ENCODE assay signal across 9 mouse cellular contexts in the genomic region with DNA sequence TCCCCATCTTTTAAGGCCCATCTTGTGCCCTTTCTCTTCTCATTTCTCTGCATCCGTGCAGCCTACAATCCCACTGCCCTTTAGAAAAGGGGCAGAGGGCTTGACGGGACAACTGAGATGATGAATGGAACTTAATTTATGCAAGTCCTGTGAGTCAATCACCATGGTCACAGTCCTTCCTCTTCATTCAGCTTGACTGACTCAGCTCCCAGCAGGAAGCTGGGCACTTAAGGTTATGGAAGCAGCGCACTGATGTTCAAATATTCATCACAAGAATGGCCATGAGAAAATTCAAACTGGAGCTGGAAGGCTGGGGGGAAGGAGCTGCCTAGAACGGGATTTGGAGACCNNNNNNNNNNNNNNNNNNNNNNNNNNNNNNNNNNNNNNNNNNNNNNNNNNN.
A peak's percentile ranks its signal among the peaks of the same experiment; 100 is the strongest.
DNase-seq lines count a peak whose midpoint lies in the region; ATAC-seq and TF ChIP-seq lines count a peak whose summit lies in the region.
"Had no signal": no experiment of that assay in that cellular context is flagged by ENCODE, and none has a peak within 500 bp of the region (broad histone marks: within the 10 kb centered on the region; RNA-seq: fewer than 3 reads in every experiment).

No protein-coding gene starts in this region.

- H3K9me3 ChIP-seq in forebrain, embryonic 14.5 days (replicated peaks; ENCODE audit: control insufficient read depth, low read length), result no peaks in the 10 kb centered on the region
- no peaks in the 10 kb centered on the region for H3K9me3 ChIP-seq in midbrain, embryonic 12.5 days

- WGBS in forebrain, embryonic 14.5 days, result 4% methylated on average over 4 of the region's 4 CpGs
- 14% methylated on average over 4 of the region's 4 CpGs for WGBS in midbrain, embryonic 12.5 days

- no peak overlapping the region for H3K27ac ChIP-seq in forebrain, embryonic 14.5 days (ENCODE audit: low read depth, low read length)
- peak overlapping the region; percentile 54 for H3K27ac ChIP-seq in midbrain, embryonic 12.5 days (replicated peaks)
- H3K27ac ChIP-seq in gastrocnemius, adult 2 months, result no peak overlapping the region

- peak overlapping the region; percentile 28 for H3K4me2 ChIP-seq in forebrain, embryonic 14.5 days (ENCODE audit: low read length)
- peak overlapping the region; percentile 46 for H3K4me2 ChIP-seq in midbrain, embryonic 12.5 days (replicated peaks)

- peak; percentile 61 for DNase-seq in brain, adult 2 months (ENCODE audit: low read depth, low spot score)
- peak; percentile 35 for DNase-seq in cerebellum, adult 8-10 months
- peak; percentile 45 for DNase-seq in forebrain, embryonic 14.5 days (ENCODE audit: low spot score)
- no peak for DNase-seq in gastrocnemius, adult 2 months
- DNase-seq in gastrocnemius, adult 18-20 months (ENCODE audit: low spot score), result no peak
- DNase-seq in testis, postnatal 10 days (ENCODE audit: low spot score), result no peak
- DNase-seq in adrenal gland, postnatal 10 days, result no peak
- DNase-seq: thymus, postnatal 4 days had no signal

- H3K4me1 ChIP-seq in forebrain, embryonic 14.5 days (ENCODE audit: control insufficient read depth, insufficient read depth, low read length), result peaks cover 15% of the 10 kb centered on the region
- H3K4me1 ChIP-seq in midbrain, embryonic 12.5 days, result peaks cover 27% of the 10 kb centered on the region

- no peak overlapping the region for H3K9ac ChIP-seq in forebrain, embryonic 14.5 days (ENCODE audit: low read length)
- no peak overlapping the region for H3K9ac ChIP-seq in midbrain, embryonic 12.5 days (replicated peaks)

- H3K27me3 ChIP-seq in forebrain, embryonic 14.5 days (replicated peaks; ENCODE audit: control insufficient read depth, insufficient read depth, low read length), result no peaks in the 10 kb centered on the region
- no peaks in the 10 kb centered on the region for H3K27me3 ChIP-seq in midbrain, embryonic 12.5 days

- H3K36me3 ChIP-seq in forebrain, embryonic 14.5 days (ENCODE audit: control insufficient read depth, insufficient read depth, low read length), result no peaks in the 10 kb centered on the region
- no peaks in the 10 kb centered on the region for H3K36me3 ChIP-seq in midbrain, embryonic 12.5 days

- TF ChIP-seq CTCF in gastrocnemius, adult 2 months (IDR thresholded peaks at IDR 0.05), result no peak

- H3K4me3 ChIP-seq in forebrain, embryonic 14.5 days (ENCODE audit: low read depth, low read length), result no peak overlapping the region
- H3K4me3 ChIP-seq in midbrain, embryonic 12.5 days, result 0 out of 2 replicates have a peak overlapping the region, but pooled peaks have one; percentile 5
- H3K4me3 ChIP-seq in gastrocnemius, adult 2 months, result no peak overlapping the region

- peak; percentile 37 for ATAC-seq in forebrain, embryonic 14.5 days
- ATAC-seq in midbrain, embryonic 12.5 days (ENCODE audit: low FRiP score, low read depth), result peak; percentile 87

- intact Hi-C loops in gastrocnemius, adult 2 months (cut with DNase I), result no loop called here

Comparison
In these comparisons a context has a peak if more than half of its experiments do, and no peak if none do; other contexts are left out.
1. DNase-seq: peak in brain, adult 2 months (single experiment), cerebellum, adult 8-10 months (single experiment) and forebrain, embryonic 14.5 days (single experiment); none in gastrocnemius, adult 2 months (single experiment), gastrocnemius, adult 18-20 months (single experiment), testis, postnatal 10 days (single experiment) and adrenal gland, postnatal 10 days (single experiment).